Mouse (Mus musculus) liver, adult 2 months (tissue): ENCODE data around the gene Gm21885.

ENCODE experiments used
- CTCF ChIP-seq: fragments of 200-500 bp; IDR thresholded peaks from 2 replicates; pipeline ENCODE4 v1.5.1; 2011; ENCODE audit warnings: low read depth, low read length, control low read depth
- POLR2A ChIP-seq: fragments of 200-500 bp; IDR thresholded peaks from 2 replicates; pipeline ENCODE4 v1.6.1; 2011; ENCODE audit warnings: low read length, control low read depth; ENCODE audit not compliant: insufficient read depth; ENCODE audit errors: extremely low read depth

GRCm38 (mm10) chr11:94327693-94328643 is 46.3 kb downstream of the Gm21885 start, which contains the start of gene Ankrd40:
- TF ChIP-seq CTCF (no peak), POLR2A (0 out of 2 replicates have a peak, but pooled peaks have one; percentile 47)
